In genomic region chr2:10372321-10372723, GRCm38 (mm10) we compare ENCODE assay signal across 8 mouse cellular contexts. TPM values are rescaled to one million over a fixed set of nuclear protein-coding genes. Genes with fewer than 3 reads are reported as not detected.
DNase-seq lines count a peak whose midpoint lies in the region; ATAC-seq and TF ChIP-seq lines count a peak whose summit lies in the region.

No protein-coding gene starts in this region.

- peak overlapping the region; percentile 65 for H3K4me3 ChIP-seq in embryonic facial prominence, embryonic 15.5 days (replicated peaks)
- H3K4me3 ChIP-seq in heart, embryonic 11.5 days (ENCODE audit: low read depth, low read length): peak overlapping the region; percentile 48
- H3K4me3 ChIP-seq in kidney, embryonic 15.5 days (replicated peaks): peak overlapping the region; percentile 53
- peak overlapping the region; percentile 45 to 48 for H3K4me3 ChIP-seq in liver, embryonic 14.5 days (ENCODE audit: insufficient read depth in 1 of 2, low read depth in 2 of 2, low read length in 2 of 2)

- H3K9ac ChIP-seq in embryonic facial prominence, embryonic 15.5 days: peak overlapping the region; percentile 33; the same call in 1 of the 2 replicates
- H3K9ac ChIP-seq in heart, embryonic 11.5 days (ENCODE audit: low read depth, low read length): peak overlapping the region; percentile 64; the same call in 1 of the 2 replicates
- H3K9ac ChIP-seq in kidney, embryonic 15.5 days: peak overlapping the region; percentile 31; the same call in 1 of the 2 replicates
- no peak overlapping the region for H3K9ac ChIP-seq in liver, embryonic 14.5 days (replicated peaks)

- H3K4me2 ChIP-seq in embryonic facial prominence, embryonic 15.5 days (replicated peaks): peak overlapping the region; percentile 92
- peak overlapping the region; percentile 97 for H3K4me2 ChIP-seq in heart, embryonic 11.5 days
- peak overlapping the region; percentile 97 for H3K4me2 ChIP-seq in kidney, embryonic 15.5 days
- H3K4me2 ChIP-seq in liver, embryonic 14.5 days (ENCODE audit: low read depth): peak overlapping the region; percentile 72

- ATAC-seq in embryonic facial prominence, embryonic 15.5 days (ENCODE audit: insufficient number of reproducible peaks, low FRiP score, low TSS enrichment, low read depth): peak; percentile 78
- ATAC-seq in heart, embryonic 11.5 days (replicated peaks; ENCODE audit: insufficient number of reproducible peaks, low FRiP score, low TSS enrichment): peak; percentile 77
- peak; percentile 84 for ATAC-seq in kidney, embryonic 15.5 days (replicated peaks; ENCODE audit: low FRiP score)
- no peak; the same call in 1 of the 2 replicates for ATAC-seq in liver, embryonic 14.5 days (ENCODE audit: insufficient read depth)

- TF ChIP-seq EP300 in liver, embryonic 14.5 days (IDR thresholded peaks at IDR 0.05; ENCODE audit: low read depth): no peak

- no peak for TF ChIP-seq CTCF in liver, embryonic 14.5 days (IDR thresholded peaks at IDR 0.05; ENCODE audit: low read depth)

- peaks cover 67% of the 10 kb centered on the region for H3K27me3 ChIP-seq in embryonic facial prominence, embryonic 15.5 days
- peaks cover 57% of the 10 kb centered on the region for H3K27me3 ChIP-seq in heart, embryonic 11.5 days (ENCODE audit: control insufficient read depth, insufficient read depth, low read length)
- peaks cover 75% of the 10 kb centered on the region for H3K27me3 ChIP-seq in kidney, embryonic 15.5 days
- peaks cover 82% of the 10 kb centered on the region for H3K27me3 ChIP-seq in liver, embryonic 14.5 days (ENCODE audit: control insufficient read depth, insufficient read depth, low read length)

- peak; percentile 45 to 48 for DNase-seq in B cell, adult 2 months
- DNase-seq in adrenal gland, postnatal 36 days: peak; percentile 66 to 68
- peak in 2 of 3 experiments; percentile 15 to 17 for DNase-seq in liver, embryonic 14.5 days (ENCODE audit: low read depth in 3 of 3, low spot score in 3 of 3)
- DNase-seq in neural tube, embryonic 10.5 days (ENCODE audit: extremely low spot score, low spot score): peak; percentile 80
- DNase-seq in telencephalon, adult 2 months (ENCODE audit: low read depth, low spot score): peak; percentile 39

- 0% methylated on average over 31 of the region's 31 CpGs for WGBS in embryonic facial prominence, embryonic 15.5 days
- WGBS in heart, embryonic 11.5 days (ENCODE audit: insufficient replicate concordance): under 1% methylated on average over 31 of the region's 31 CpGs
- WGBS in kidney, embryonic 15.5 days: under 1% methylated on average over 30 of the region's 31 CpGs
- 1% methylated on average over 30 of the region's 31 CpGs for WGBS in liver, embryonic 14.5 days (ENCODE audit: insufficient replicate concordance)

- peaks cover 33% of the 10 kb centered on the region for H3K4me1 ChIP-seq in embryonic facial prominence, embryonic 15.5 days
- H3K4me1 ChIP-seq in heart, embryonic 11.5 days (ENCODE audit: control insufficient read depth, insufficient read depth, low read length): peaks cover 6% of the 10 kb centered on the region
- peaks cover 32% of the 10 kb centered on the region for H3K4me1 ChIP-seq in kidney, embryonic 15.5 days
- H3K4me1 ChIP-seq in liver, embryonic 14.5 days (replicated peaks; ENCODE audit: control insufficient read depth in 2 of 2, insufficient read depth in 2 of 2, low read length in 1 of 2): peaks cover 0 to 7% of the 10 kb centered on the region in 2 experiments; a peak in 2 of 4 replicates

- no peak overlapping the region for H3K27ac ChIP-seq in embryonic facial prominence, embryonic 15.5 days (replicated peaks)
- no peak overlapping the region for H3K27ac ChIP-seq in heart, embryonic 11.5 days (ENCODE audit: low read depth, low read length)
- H3K27ac ChIP-seq in kidney, embryonic 15.5 days: no peak overlapping the region
- H3K27ac ChIP-seq in liver, embryonic 14.5 days: no peak overlapping the region

- H3K36me3 ChIP-seq in embryonic facial prominence, embryonic 15.5 days: no peaks in the 10 kb centered on the region
- H3K36me3 ChIP-seq in heart, embryonic 11.5 days (ENCODE audit: control insufficient read depth, insufficient read depth, low read length): no peaks in the 10 kb centered on the region
- no peaks in the 10 kb centered on the region for H3K36me3 ChIP-seq in kidney, embryonic 15.5 days
- H3K36me3 ChIP-seq in liver, embryonic 14.5 days (replicated peaks; ENCODE audit: control insufficient read depth, insufficient read depth, low read depth): no peaks in the 10 kb centered on the region

- H3K9me3 ChIP-seq in embryonic facial prominence, embryonic 15.5 days (replicated peaks): no peaks in the 10 kb centered on the region
- no peaks in the 10 kb centered on the region for H3K9me3 ChIP-seq in heart, embryonic 11.5 days (replicated peaks; ENCODE audit: control insufficient read depth, low read length)
- H3K9me3 ChIP-seq in kidney, embryonic 15.5 days (replicated peaks): no peaks in the 10 kb centered on the region
- H3K9me3 ChIP-seq in liver, embryonic 14.5 days (ENCODE audit: control insufficient read depth, low read length): no peaks in the 10 kb centered on the region

RNA-seq across cellular contexts. Expression of gene Sfmbt2, which starts 2.0 kb away (rescaled TPM):
- total RNA-seq in adrenal gland, postnatal 36 days (2021): under 1 TPM; 0.46 to 0.86 TPM
- 3.1 and 3.7 TPM in 2 replicates for polyA plus RNA-seq in embryonic facial prominence, embryonic 15.5 days (2015; fragmentation: Nextera tagmentation; extraction: Ambion mirVana)
- polyA plus RNA-seq in heart, embryonic 11.5 days (2014; fragmentation: Nextera tagmentation; extraction: Ambion mirVana): 1.5 and 1.6 TPM in 2 replicates
- polyA plus RNA-seq in kidney, embryonic 15.5 days (2015; fragmentation: Nextera tagmentation; extraction: Ambion mirVana): 1.7 and 2.0 TPM in 2 replicates
- 0.10 and 0.17 TPM in 2 replicates for polyA plus RNA-seq in liver, embryonic 14.5 days (2012; rRNA removed)
- 0.37 and 0.43 TPM in 2 replicates for polyA plus RNA-seq in liver, embryonic 14.5 days (2014; fragmentation: Nextera tagmentation; extraction: Ambion mirVana)

Comparison
In these comparisons a context has a peak if more than half of its experiments do, and no peak if none do; other contexts are left out.
1. DNase-seq: peak in every context shown above with its lines; median percentile 80 in neural tube, embryonic 10.5 days; 67 in adrenal gland, postnatal 36 days; 46 in B cell, adult 2 months; 39 in telencephalon, adult 2 months; 16 in liver, embryonic 14.5 days.